Mouse (Mus musculus) embryonic fibroblast, embryonic 13.5 days (primary cell): ENCODE data around the gene Nfkb2.

Experiments used
- CTCF ChIP-seq: IDR thresholded peaks from 2 replicates; pipeline ENCODE4 v1.5.1; 2011; ENCODE audit warnings: mild to moderate bottlenecking, control low read depth, low read length, moderate library complexity, borderline replicate concordance; ENCODE audit not compliant: insufficient read depth
- POLR2A ChIP-seq: IDR thresholded peaks from 2 replicates; pipeline ENCODE4 v1.6.1; 2011; ENCODE audit warnings: low read depth, mild to moderate bottlenecking, control low read depth, low read length, moderate library complexity

DNA sequence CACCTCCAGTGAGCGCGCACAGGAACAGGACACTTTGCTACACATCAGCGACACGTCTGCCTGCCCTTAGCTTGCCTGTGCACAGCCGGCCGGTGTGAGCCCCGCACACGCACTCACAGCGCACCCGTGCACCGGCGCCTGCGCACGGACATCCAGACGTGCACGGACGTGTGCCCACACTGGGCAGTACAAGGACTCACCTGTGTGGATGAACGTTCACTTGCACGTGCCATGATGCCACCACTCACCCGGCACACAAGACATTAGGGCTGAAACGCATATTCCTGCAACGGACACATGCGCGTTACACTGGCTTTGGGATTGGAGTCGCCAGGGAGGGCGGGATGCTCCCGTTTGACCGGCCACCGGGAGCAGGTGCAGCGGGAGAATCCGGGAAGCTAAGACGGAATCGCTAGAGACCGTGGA is 801 bp downstream of the Nfkb2 start:
- TF ChIP-seq POLR2A (no peak; the same call in 1 of the 2 replicates), CTCF (no peak)
